Mouse (Mus musculus) B cell, adult (primary cell): Measurements from ENCODE around the gene Aif1. TPM values are rescaled to one million over a fixed set of nuclear protein-coding genes. Genes with fewer than 3 reads are reported as not detected.

Experiments
- total RNA-seq: library from RNA; stranded (reverse); gene quantifications from 4 replicates; pipeline ENCODE4 v1.2.4, GENCODE M21; 2023; ENCODE audit not compliant: inconsistent age

Aif1 gene
- total RNA-seq = 4.4 to 9.9 TPM (median 8.0 TPM) in 4 replicates

DNA sequence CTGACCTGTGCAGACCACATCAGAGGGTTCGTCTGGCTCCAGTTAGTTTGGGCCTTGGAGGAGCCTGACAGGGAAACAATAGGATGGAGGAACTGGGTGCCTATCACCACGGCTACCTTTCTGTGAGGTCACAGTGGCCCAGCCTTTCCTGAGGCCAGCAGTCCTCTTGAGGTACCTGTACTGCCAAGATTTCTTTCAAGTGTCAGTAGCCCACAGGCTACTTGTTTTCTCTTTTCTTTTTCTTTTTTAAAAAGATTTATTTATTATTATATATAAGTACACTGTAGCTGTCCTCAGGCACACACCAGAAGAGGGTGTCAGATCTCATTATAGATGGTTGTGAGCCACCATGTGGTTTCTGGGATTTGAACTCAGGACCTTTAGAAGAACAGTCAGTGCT lies at the start of gene Aif1:
Gene Aif1, minus strand, starts transcription at position 101 of the 400 bp plus-strand sequence.

DNA sequence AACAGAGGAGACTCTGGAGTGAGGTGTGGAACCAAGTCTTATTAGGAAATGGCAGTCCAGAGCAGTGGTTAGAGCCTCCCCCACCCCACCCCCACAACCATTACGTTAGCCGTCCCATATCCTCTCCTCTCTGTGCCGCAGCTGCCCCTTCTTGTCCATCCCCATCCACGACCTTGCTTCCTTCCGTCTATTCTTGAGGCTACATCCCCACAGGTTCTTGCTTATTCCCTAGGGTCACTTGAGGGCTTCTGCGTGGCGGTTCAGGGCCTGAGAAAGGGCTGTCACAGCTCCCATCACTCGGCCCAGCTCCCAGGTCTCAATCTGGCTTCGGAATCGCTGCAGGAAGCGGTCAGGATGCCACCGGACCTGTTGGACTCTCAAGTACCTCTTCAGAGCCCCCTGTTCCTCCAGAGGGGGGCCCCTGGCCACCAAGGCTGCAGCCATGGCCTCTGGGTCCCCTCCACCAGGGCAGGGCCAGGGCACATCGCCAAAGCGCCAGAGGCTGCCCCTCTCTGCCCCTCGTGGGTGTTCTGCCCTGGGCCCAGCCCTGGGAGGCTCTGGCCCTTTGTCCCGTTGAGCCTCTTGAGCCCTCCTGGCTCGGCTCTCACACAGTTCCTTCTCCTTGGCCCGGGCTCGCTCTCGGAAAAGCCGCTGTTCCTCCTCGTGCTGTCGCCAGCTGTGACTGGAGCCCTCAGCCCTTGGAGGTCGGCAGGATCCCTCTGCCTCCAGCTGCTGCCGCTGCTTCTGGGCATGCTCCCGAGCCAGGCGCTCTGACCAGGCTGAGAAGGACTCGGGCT lies 44.5 kb upstream of the Aif1 start, which contains the start of gene Gm16181:
Gene Gm16181, plus strand, starts transcription at position 679 of the 797 bp plus-strand sequence.

GRCm38 (mm10) chr17:35204494-35205379 lies 28.9 kb upstream of the Aif1 start, which contains the start of gene Lta:
Gene Lta, minus strand, starts transcription at chr17:35205351.

DNA sequence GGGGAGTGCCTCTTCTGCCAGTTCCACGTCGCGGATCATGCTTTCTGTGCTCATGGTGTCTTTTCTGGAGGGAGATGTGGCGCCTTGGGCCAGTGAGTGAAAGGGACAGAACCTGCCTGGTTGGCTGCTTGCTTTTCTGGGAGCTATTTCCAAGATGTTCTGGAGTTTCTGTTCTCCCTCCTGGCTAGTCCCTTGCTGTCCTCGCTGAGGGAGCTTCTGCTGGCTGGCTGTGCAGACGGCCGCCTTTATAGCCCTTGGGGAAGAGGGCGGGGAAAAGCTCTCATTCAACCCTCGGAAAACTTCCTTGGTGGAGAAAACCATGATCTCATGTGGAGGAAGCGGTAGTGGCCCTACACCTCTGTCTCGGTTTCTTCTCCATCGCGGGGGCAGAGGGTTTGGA lies 25.9 kb upstream of the Aif1 start, which contains the start of gene Tnf:
Gene Tnf, minus strand, starts transcription at position 221 of the 400 bp plus-strand sequence.

GRCm38 (mm10) chr17:35193881-35194843 lies 18.3 kb upstream of the Aif1 start, which contains the start of gene Ltb:
Gene Ltb, plus strand, starts transcription at chr17:35194439.

GRCm38 (mm10) chr17:35187959-35188610 lies 12.2 kb upstream of the Aif1 start, which contains the start of gene Lst1:
Gene Lst1, minus strand, starts transcription at chr17:35188439.

GRCm38 (mm10) chr17:35164568-35165450 lies 11.1 kb downstream of the Aif1 start, which contains the start of gene Prrc2a:
Gene Prrc2a, minus strand, starts transcription at chr17:35164897.

GRCm38 (mm10) chr17:35134801-35135590 lies 40.9 kb downstream of the Aif1 start, which contains the start of gene Bag6:
Gene Bag6, plus strand, starts transcription at chr17:35135178.

DNA sequence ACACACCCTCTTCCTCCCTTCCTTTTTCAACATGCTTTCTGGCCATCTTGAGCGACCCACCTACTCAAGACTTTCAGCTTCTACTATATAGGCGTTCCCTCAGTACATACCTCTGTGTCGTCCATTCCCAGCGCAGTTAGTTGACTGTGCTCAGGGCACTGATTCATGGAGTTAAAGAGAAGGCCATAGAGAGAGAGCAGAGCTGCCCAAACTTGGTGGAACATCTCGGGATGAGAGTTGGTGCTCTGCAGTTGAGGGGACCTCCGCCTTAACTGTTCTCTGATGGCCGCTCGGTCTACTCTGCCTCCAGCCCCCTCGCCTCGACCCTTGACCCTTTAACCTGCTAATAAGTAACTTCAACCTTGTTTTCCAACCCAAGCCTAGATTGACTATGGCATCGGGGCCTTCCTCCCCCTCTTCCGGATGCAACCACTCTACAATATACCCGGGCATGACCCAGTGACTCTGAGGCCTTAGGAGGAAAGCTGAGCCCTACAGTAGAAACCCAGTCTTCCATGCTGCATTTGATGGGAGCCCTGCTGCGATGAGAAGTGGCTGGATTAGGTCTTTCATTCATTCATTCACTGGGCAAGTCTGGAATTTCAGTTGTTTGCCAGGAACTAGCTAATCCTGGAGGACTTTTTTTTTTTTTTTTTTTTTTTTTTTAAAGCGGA lies 44.2 kb downstream of the Aif1 start, which contains the start of gene Apom:
Gene Apom, minus strand, starts transcription at position 551 of the 674 bp plus-strand sequence.

GRCm38 (mm10) chr17:35126206-35126611 lies 49.7 kb downstream of the Aif1 start, which contains the start of gene D17H6S53E:
Gene D17H6S53E, plus strand, starts transcription at chr17:35126373.

GRCm38 (mm10) chr17:35121871-35122303 lies 54.0 kb downstream of the Aif1 start, which contains the start of gene Csnk2b:
Gene Csnk2b, minus strand, starts transcription at chr17:35122053.

GRCm38 (mm10) chr17:35121143-35121799 lies 54.6 kb downstream of the Aif1 start, which contains the start of gene Gpank1:
Gene Gpank1, plus strand, starts transcription at chr17:35121455.

Other genes with a start within 250 kb of the Aif1 start
- gene Neu1, start 244.8 kb downstream of the Aif1 start, total RNA-seq = 94.9 to 102 TPM (median 98.6 TPM) in 4 replicates
- 17.8 to 62.2 TPM (median 28.7 TPM) in 4 replicates for gene Hspa1b, start 216.8 kb downstream of the Aif1 start, total RNA-seq
- not detected in 4 replicates for gene Gm20481, start 206.2 kb downstream of the Aif1 start, total RNA-seq
- gene Hspa1a, start 203.9 kb downstream of the Aif1 start, total RNA-seq = 10.4 to 29.3 TPM (median 20.1 TPM) in 4 replicates
- gene Hspa1l, start 203.4 kb downstream of the Aif1 start, total RNA-seq = 0.21 to 0.38 TPM in 2 of 4 replicates, not detected in the others
- gene Lsm2, start 194.2 kb downstream of the Aif1 start, total RNA-seq = 30.0 to 37.2 TPM (median 32.0 TPM) in 4 replicates
- gene Vars, start 175.1 kb downstream of the Aif1 start, total RNA-seq = 269 to 300 TPM (median 290 TPM) in 4 replicates
- 0.16 to 0.54 TPM (median 0.25 TPM) in 4 replicates for gene Vwa7, start 159.5 kb downstream of the Aif1 start, total RNA-seq
- gene Sapcd1, start 148.1 kb downstream of the Aif1 start, total RNA-seq = 3.4 to 6.4 TPM (median 4.6 TPM) in 4 replicates
- gene Msh5, start 129.3 kb downstream of the Aif1 start, total RNA-seq = 6.1 to 10.5 TPM (median 9.2 TPM) in 4 replicates
- 196 to 218 TPM (median 210 TPM) in 4 replicates for gene Clic1, start 126.1 kb downstream of the Aif1 start, total RNA-seq
- gene Ddah2, start 117.0 kb downstream of the Aif1 start, total RNA-seq = 2.6 to 4.8 TPM (median 4.2 TPM) in 4 replicates
- not detected in 4 replicates for gene Ly6g6c, start 110.7 kb downstream of the Aif1 start, total RNA-seq
- 0.45 TPM in 1 of 4 replicates, not detected in the others for gene Mpig6b, start 109.9 kb downstream of the Aif1 start, total RNA-seq
- gene Ly6g6e, start 99.2 kb downstream of the Aif1 start, total RNA-seq = not detected in 4 replicates
- not detected in 4 replicates for gene Ly6g6d, start 98.0 kb downstream of the Aif1 start, total RNA-seq
- not detected in 4 replicates for gene Ly6g6f, start 90.5 kb downstream of the Aif1 start, total RNA-seq
- 76.3 to 80.8 TPM (median 77.2 TPM) in 4 replicates for gene Abhd16a, start 86.8 kb downstream of the Aif1 start, total RNA-seq
- not detected in 4 replicates for gene Ly6g5c, start 67.8 kb downstream of the Aif1 start, total RNA-seq
- gene Ly6g5b, start 60.6 kb downstream of the Aif1 start, total RNA-seq = 0.93 to 1.6 TPM (median 1.2 TPM) in 4 replicates
- gene Gpank1, start 54.6 kb downstream of the Aif1 start, total RNA-seq = 24.7 to 31.8 TPM (median 30.3 TPM) in 4 replicates
- gene Csnk2b, start 54.0 kb downstream of the Aif1 start, total RNA-seq = 121 to 143 TPM (median 135 TPM) in 4 replicates
- gene D17H6S53E, start 49.7 kb downstream of the Aif1 start, total RNA-seq = 10.6 to 19.4 TPM (median 13.7 TPM) in 4 replicates
- gene Apom, start 44.0 kb downstream of the Aif1 start, total RNA-seq = 0.51 to 2.8 TPM (median 0.69 TPM) in 3 of 4 replicates, not detected in the other
- 446 to 480 TPM (median 464 TPM) in 4 replicates for gene Bag6, start 40.9 kb downstream of the Aif1 start, total RNA-seq
- gene Prrc2a, start 11.2 kb downstream of the Aif1 start, total RNA-seq = 328 to 347 TPM (median 341 TPM) in 4 replicates
- 38.1 to 43.3 TPM (median 40.2 TPM) in 4 replicates for gene Lst1, start 12.4 kb upstream of the Aif1 start, total RNA-seq
- 564 to 668 TPM (median 599 TPM) in 4 replicates for gene Ltb, start 18.4 kb upstream of the Aif1 start, total RNA-seq
- 9.9 to 12.7 TPM (median 11.2 TPM) in 4 replicates for gene Tnf, start 25.9 kb upstream of the Aif1 start, total RNA-seq
- gene Lta, start 29.3 kb upstream of the Aif1 start, total RNA-seq = 31.8 to 44.1 TPM (median 36.1 TPM) in 4 replicates
- gene Gm16181, start 44.8 kb upstream of the Aif1 start, total RNA-seq = not detected in 4 replicates
- gene Atp6v1g2, start 57.6 kb upstream of the Aif1 start, total RNA-seq = 1.6 to 2.5 TPM (median 2.1 TPM) in 4 replicates
- 13.3 to 15.9 TPM (median 13.7 TPM) in 4 replicates for gene Nfkbil1, start 59.7 kb upstream of the Aif1 start, total RNA-seq
- gene Ddx39b, start 65.7 kb upstream of the Aif1 start, total RNA-seq = 432 to 470 TPM (median 447 TPM) in 4 replicates
- gene H2-D1, start 86.7 kb upstream of the Aif1 start, total RNA-seq = 1,753 to 1,919 TPM (median 1,880 TPM) in 4 replicates
- 11.8 to 16.3 TPM (median 15.1 TPM) in 4 replicates for gene H2-Q1, start 144.3 kb upstream of the Aif1 start, total RNA-seq
- gene H2-Q2, start 166.2 kb upstream of the Aif1 start, total RNA-seq = 6.7 to 12.2 TPM (median 10.3 TPM) in 4 replicates
- gene H2-Q4, start 203.5 kb upstream of the Aif1 start, total RNA-seq = 342 to 364 TPM (median 361 TPM) in 4 replicates
- 271 to 340 TPM (median 322 TPM) in 4 replicates for gene H2-Q6, start 248.8 kb upstream of the Aif1 start, total RNA-seq